ENCODE assay signal across 8 mouse cellular contexts in the genomic region with DNA sequence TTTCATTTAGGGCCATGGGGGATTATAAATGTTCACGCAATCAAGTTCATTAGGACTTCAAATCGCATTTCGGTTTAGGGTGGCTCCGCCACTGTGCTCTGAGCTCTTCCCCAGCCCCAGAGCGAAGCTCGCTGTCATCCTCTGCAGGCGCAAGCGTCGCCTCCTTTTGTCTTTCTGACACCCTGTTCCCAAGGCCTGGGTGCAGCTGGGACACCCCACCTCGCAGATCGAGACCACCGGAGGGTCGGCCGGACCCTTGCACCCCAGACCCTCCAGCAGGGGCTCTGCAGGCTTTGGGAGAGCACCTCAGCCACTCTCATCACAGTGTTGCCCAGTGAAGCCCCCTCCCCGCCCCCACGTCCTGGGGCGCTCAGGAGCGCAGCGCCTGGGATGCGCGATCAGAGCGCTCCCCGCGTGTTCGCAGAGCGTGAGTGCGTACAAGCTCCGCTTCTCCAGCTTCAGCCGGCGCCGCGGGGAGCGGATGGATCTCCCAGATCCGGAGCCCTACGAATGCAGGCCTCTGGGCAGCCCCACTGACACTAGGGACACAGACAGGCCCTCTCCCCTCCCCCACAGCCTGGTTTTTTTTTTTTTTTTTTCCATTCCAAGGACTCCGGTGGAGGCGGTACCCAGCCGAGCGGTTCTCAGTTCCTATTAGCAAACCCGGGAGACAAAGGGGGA. TPM values are rescaled to one million over a fixed set of nuclear protein-coding genes. Genes with fewer than 3 reads are reported as not detected.
DNase-seq lines count a peak whose midpoint lies in the region; ATAC-seq lines count a peak whose summit lies in the region.

No protein-coding gene starts in this region.

- peak overlapping the region; percentile 37 for H3K9ac ChIP-seq in heart, embryonic 15.5 days
- H3K9ac ChIP-seq in midbrain, embryonic 11.5 days (ENCODE audit: low read length): peak overlapping the region; percentile 66

- DNase-seq in cerebellum, postnatal 10 days: peak; percentile 56 to 63
- no peak for DNase-seq in cerebellum, adult 9-10 months
- peak; percentile 64 for DNase-seq in Muller cell, postnatal 12 days (ENCODE audit: inconsistent ontology term)
- peak; percentile 96 for DNase-seq in midbrain, embryonic 11.5 days (ENCODE audit: low spot score, missing footprints)
- no peak for DNase-seq in layer of hippocampus, postnatal 36 days
- no peak for DNase-seq in thymus, postnatal 25 days

- peaks cover 19% of the 10 kb centered on the region for H3K4me1 ChIP-seq in heart, embryonic 15.5 days (replicated peaks)
- H3K4me1 ChIP-seq in midbrain, embryonic 11.5 days (ENCODE audit: control insufficient read depth, insufficient read depth, low read length): peaks cover 16% of the 10 kb centered on the region

- H3K36me3 ChIP-seq in heart, embryonic 15.5 days: no peaks in the 10 kb centered on the region
- no peaks in the 10 kb centered on the region for H3K36me3 ChIP-seq in midbrain, embryonic 11.5 days (ENCODE audit: control insufficient read depth, insufficient read depth, low read length)

- peak overlapping the region; percentile 57 for H3K4me2 ChIP-seq in heart, embryonic 15.5 days
- H3K4me2 ChIP-seq in midbrain, embryonic 11.5 days: peak overlapping the region; percentile 81

- H3K9me3 ChIP-seq in heart, embryonic 15.5 days (replicated peaks): no peaks in the 10 kb centered on the region
- no peaks in the 10 kb centered on the region for H3K9me3 ChIP-seq in midbrain, embryonic 11.5 days (ENCODE audit: control insufficient read depth, low read length)

- ATAC-seq in heart, embryonic 15.5 days (replicated peaks; ENCODE audit: insufficient number of reproducible peaks, insufficient read depth, low FRiP score, low read depth): no peak
- peak; percentile 67 for ATAC-seq in midbrain, embryonic 11.5 days (ENCODE audit: low FRiP score)
- no peak for ATAC-seq in CD4-positive, CD25-positive, alpha-beta regulatory T cell, adult 4 months

- H3K27ac ChIP-seq in heart, embryonic 15.5 days: no peak overlapping the region
- H3K27ac ChIP-seq in midbrain, embryonic 11.5 days (ENCODE audit: low read depth, low read length): no peak overlapping the region

- WGBS in heart, embryonic 15.5 days: under 1% methylated on average over 40 of the region's 40 CpGs
- under 1% methylated on average over 40 of the region's 40 CpGs for WGBS in midbrain, embryonic 11.5 days

- peak overlapping the region; percentile 34 for H3K4me3 ChIP-seq in heart, embryonic 15.5 days
- peak overlapping the region; percentile 33 for H3K4me3 ChIP-seq in midbrain, embryonic 11.5 days (ENCODE audit: low read depth, low read length)

- H3K27me3 ChIP-seq in heart, embryonic 15.5 days: peaks cover 93% of the 10 kb centered on the region
- H3K27me3 ChIP-seq in midbrain, embryonic 11.5 days (ENCODE audit: control insufficient read depth, insufficient read depth, low read length): peaks cover 71% of the 10 kb centered on the region

RNA-seq across cellular contexts. Expression of a gene that starts 10.9 kb away (rescaled TPM):
- polyA plus RNA-seq in heart, embryonic 15.5 days (2015; fragmentation: Nextera tagmentation; extraction: Ambion mirVana): 0.11 TPM in 1 of 2 replicates, not detected in the other
- polyA plus RNA-seq in midbrain, embryonic 11.5 days (2014; fragmentation: Nextera tagmentation; extraction: Ambion mirVana): 9.6 TPM in 2 replicates
- not detected for polyA plus RNA-seq in CD4-positive, CD25-positive, alpha-beta regulatory T cell, adult 4 months (2017; shearing (Covaris generic))
- under 1 TPM in 1 of 2 experiments, not detected in 1; 0.17 TPM for total RNA-seq in layer of hippocampus, postnatal 36 days (2021)

Comparison
In these comparisons a context has a peak if more than half of its experiments do, and no peak if none do; other contexts are left out.
1. DNase-seq: peak in cerebellum, postnatal 10 days (2 of 2), Muller cell, postnatal 12 days (single experiment) and midbrain, embryonic 11.5 days (single experiment); none in cerebellum, adult 9-10 months (single experiment), layer of hippocampus, postnatal 36 days (0 of 2) and thymus, postnatal 25 days (single experiment).